Mouse (Mus musculus) adrenal gland (tissue): ENCODE data around the gene Gm19345.

Experiments
- intact Hi-C: fragments of 180-260 bp; cut with DNase I; formaldehyde crosslinking; loops from one replicate; pipeline ENCODE4 v1.15.1; 2025

Gene Gm19345

DNA sequence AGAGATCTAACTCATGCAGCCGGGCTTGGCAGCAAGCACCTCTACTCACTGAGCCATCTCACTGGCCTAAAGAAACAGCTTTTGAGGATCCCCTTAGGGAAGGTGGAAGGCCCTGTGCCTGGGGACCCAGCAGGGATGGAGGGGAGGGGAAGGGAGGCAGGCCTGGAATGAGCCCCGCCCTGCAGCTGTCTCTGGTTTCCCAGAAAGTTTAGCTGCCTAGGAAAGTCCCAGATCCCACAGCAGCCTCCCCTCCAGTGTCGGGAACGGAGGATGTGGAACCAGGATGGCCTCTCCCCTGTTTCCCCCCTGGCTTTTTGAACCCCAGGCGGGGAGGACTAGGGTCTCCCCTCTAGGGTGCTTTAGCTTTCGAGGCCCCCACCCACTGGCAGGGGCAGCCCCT is 25.0 kb upstream of the Gm19345 start:
- intact Hi-C loops, result no loop called here

DNA sequence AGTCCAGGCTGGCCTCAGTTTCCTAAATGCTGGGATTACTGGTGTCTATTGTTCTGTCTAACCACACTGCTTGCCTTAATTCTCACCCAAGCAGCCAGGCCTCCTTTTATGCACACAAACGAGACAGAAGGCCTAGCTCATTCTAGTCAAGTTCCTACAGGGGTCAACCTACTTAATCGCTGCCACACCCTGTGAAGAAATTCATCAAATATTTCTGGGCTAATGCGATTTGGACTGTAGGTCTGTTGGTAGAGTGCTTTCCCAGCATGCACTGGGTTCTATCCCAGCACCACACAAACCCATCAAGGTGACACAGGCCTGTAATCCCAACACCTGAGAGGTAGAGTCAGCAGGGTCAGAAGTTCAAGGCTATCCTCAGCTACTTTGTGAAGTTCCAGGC is 22.1 kb upstream of the Gm19345 start:
- intact Hi-C loops, result no loop called here

DNA sequence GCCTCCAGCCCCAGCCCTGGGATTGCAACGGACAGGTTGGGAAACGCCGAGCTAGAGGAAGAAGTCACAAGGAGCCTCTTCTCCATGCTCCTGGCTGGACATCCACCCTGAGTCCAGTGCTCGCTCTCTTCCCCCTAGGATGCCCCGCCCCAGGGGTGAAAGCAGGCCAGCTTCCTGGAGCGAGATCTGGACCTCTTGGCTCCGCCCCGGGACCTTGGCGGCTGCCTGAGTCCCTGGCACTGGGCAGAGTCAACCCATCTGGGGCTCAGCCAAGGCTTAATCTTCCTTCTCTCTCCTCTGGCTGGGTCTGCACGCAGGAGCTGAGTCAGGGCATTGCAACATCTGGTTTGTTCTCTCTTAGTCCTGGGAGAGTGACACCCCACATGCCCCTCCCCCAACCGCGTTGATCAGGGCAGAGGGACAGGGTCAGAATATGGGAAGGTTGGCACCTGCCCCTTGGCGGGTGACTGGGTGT is 21.1 kb upstream of the Gm19345 start:
- intact Hi-C loops, result no loop called here

DNA sequence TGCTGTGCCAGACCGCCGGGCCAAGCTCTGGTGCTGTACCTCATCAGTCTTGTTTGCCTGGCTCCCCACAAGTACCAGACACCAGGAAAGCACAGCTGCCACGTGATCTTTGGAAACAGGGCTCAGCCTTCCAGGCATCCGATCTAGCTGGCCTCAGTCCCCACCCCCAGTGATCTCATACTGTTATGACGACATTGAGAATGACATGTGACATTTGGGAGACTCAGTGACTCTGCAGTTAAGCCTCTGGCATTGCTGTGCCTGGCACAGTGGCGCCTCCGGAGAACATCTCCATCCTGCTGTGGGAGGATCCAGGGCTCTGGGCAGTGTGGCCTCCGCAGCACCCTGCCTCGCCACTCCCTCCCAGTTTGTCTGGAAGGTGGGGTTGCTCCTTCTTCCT is 20.0 kb upstream of the Gm19345 start:
- intact Hi-C loops, result no loop called here

DNA sequence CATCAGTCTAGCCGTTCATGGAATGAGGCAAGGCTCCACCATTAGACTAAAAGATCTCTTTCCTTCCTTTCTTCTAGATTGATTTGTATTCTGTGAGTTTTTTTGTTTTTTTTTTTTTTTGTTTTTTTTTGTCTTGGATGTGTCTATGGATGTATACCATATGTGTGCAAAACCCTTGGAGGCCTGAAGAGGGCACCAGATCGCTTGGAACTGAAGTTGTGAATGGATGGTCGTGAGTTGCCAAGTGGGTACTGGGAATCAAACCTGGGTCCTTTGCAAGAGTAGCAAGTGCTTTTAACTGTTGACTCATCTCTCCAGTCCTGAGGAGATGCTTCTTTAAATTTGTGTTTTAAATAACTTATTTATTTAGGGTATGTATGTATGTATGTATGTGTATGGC is 17.7 kb upstream of the Gm19345 start:
- intact Hi-C loops, result no loop called here

DNA sequence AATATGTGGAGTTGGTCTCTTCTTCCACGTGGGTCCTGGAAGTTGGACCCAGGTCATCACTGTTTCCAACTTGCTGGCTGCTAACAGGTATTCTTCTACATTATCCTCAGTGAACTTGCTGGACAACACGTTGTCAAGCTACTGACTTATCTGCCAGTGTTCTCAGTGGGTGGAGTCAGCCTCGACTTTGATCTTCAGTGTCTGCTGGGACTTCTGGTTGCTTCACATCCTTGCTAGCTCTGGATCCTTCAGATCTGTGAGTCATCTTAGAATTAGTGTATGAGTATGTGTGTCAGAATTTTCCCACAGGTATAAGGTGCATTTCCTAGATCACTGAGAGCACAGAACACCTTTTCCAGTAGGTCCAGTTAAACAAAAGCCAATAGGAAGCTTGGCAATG is 15.0 kb upstream of the Gm19345 start:
- intact Hi-C loops, result no loop called here

DNA sequence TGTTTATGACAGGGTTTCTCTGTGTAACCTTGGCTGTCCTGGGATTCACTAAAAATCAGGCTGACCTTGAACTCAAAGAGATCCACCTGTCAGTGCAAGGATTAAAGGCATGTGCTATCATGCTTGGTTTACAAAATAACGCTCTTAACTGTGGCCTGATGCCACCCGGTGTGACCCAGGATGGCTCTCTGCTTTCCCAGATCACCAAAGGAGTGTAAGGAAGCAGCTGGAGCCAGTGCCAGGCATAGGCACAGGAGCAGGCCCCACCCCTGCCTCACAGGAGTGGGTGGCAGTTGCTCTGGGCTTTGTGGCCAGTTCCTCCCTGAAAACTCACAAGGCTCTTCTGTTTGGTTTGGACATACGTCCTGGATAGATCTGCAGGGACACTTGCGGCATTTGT is 11.4 kb upstream of the Gm19345 start:
- intact Hi-C loops, result no loop called here

DNA sequence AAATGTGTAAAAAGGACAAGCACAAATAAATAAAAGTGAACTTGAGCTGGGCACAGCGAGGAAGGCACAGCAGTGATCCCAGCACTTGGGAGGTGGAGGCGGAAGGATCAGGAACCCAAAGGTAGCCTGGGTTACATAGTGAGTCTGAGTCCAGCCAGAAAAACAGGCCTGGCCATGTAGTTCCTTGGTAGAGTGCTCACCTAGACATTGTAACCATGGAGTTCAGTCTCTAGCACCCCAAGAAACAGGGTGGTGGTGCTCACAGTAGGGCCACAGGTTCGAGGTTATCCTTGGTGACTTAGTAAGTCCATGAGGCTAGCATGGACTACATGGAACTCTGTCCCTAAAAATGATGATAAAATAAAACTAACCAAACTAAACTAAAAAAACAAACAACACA is 10.9 kb upstream of the Gm19345 start:
- intact Hi-C loops, result no loop called here

DNA sequence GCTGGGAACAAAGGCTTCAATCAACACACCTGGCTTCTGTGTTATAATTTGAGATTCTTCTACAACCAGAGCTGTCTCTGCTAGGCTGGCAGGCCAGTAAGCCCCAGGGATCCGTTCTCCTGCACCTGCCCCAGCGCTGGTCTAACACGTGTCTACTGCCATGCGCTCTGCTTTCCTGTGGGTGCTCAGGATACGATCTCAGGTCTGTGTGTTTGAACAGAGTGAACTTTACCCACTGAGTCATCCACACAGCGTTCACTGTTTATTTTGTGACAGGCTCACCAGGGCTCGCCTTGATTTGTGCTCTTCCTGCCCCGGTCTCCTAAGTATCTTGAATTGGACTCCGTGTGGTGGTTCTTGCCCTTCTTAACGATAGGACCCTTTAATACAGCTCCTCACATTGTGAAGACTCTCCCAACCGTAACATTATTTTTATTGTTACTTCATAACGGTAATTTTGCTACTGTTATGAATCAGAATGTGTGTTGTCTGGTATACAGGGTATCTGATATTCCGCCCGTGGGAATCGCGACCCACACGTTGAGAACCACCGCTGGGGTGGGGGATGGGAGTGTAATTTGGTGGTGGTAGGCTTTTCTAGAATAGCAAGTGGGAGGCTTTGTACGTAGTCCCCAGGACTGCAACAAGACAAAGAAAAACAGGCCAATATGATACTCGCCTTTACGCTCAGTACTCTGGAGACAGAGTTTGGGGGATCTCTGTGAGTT is 10.0 kb upstream of the Gm19345 start:
- intact Hi-C loops, result no loop called here

DNA sequence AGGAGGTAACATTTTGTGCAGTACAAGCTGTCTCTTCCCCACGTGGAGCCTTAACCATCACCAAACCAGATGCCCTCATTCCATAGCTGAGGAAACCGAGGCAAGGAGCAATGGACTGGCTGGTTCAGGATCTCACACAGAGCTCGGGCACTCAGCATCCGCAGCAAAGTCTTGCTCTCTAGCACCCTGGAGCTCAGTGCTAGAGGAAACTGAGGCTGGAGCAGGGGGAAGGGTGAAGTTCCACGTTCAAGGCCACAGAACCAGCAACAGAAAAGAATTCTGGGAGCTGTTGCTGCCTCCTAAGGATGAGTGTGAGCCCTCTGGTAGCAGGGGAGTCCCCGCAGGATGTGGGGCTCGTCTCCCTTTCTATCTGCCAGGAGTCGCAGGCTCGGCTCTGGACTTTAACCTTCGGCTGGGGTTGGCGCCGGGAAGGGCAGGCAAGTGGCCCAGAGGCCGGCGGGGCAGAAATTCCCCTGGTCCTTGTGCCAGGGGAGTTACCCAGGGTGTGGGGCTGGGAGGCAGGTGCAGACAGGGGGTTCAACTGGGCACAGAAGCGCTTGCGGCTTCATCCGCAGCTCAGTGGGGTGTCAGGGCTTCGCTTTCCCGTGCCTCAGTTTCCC is 8.8 kb upstream of the Gm19345 start:
- intact Hi-C loops, result no loop called here

DNA sequence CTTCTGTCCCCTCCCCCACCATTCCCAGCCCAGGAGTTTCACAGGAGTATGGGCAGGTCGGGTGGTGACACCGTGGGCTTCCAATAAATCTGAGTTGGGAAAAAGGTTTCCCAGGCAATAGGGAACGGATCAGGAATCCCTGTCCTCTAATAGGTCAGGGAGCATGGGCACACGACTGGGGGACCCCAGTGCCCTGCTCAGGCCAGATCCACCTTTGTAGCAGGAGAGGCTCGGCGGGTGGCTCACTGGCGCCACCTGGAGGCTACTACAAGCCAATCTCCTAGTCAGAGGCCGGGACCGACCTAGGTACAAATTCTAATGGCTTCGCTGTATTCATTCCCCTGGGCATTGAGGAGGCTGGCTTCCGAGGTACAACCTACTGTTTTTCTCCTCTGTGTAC is 8.2 kb upstream of the Gm19345 start:
- intact Hi-C loops, result no loop called here

DNA sequence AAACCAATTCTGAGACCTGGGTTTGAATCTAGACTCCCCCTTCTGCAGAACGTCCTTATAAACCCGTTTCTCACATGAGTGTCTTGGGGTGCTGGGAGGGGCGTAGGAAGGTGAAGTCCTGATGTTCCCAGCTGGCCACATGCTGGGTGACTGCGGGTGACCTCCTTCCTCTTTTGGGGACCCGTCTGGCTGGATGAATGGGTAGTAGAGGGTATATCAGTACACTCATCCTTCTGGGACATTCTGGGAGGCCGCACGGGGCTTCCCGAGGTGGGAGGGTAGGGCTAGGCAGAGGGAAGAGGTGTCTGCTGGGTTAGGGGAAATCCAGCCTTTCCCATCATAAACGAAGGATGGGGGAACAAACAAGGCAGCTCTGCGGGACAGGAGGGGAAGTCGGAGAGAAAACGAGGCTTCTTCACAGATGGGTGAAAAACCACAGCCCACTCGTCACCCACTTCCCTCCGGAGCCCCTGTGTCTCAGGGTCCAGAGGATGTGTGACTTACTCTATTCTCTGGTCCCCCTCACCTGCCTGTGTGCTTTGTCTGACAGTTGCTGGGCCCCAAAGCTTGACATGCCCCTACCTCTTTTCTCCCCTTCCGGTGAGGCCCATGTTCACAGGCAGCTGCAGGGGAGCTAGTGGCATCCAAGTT is 7.2 kb upstream of the Gm19345 start:
- intact Hi-C loops, result loop anchor here (1.0 kb wide), 1 partner anchor 40 kb away; no protein-coding TSS in a partner anchor

DNA sequence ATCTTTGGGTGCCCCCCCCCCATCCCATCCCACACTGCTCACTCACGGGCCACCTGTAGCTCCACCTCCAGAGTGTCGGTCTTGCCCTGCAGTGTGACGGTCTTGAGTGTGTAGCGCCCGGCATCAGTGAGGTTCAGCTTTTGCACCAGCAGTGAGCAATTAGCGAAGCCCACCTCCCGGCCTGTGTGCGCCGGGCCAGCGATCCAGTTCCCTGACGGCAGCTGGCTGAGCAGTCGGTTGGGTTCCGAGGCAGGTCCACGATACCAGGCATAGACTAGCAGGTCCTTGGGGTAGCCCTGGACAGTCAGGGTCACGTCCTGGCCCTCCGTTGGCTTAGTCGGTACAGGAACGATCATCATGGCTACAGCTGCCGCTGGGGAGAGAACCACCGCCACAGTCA is 1.7 kb downstream of the Gm19345 start:
- intact Hi-C loops, result no loop called here

DNA sequence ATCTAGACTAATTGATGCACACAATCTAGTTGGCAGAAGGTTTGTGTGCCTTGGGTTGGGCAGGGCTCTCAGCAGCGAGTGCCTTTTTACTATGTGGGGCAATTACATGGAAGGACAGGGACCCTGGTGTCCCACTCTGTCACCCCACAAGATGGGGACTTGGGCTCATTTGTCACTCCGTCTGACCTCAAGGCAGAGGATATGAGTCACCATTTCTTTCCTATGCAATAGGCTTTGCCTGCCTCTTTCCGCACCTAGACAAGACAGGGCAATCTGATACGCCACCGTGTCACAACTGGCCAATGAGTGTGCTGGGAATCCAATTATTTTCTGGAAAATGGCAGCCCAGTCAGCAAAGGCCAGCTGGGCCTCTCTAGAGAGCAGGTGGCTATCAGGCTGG is 3.9 kb downstream of the Gm19345 start:
- intact Hi-C loops, result no loop called here

DNA sequence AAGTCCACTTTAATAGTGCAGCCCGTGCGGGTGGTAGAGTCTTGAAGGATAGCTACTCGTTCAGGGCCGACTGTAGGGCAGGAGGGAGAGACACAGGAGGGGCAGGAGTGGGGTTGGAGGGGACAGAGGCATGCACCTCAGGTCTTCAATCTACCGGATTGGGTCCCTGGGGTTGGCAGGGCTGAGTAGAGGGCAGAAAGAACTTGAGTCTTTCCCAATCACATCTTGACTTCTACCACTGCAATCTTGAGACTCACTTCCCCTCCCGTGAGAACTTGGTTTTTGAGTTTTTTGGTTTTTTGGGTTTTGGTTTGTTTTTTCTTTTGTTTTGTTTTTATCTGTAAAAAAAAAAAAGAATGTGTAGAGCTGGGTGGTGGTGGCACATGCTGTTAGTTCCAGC is 4.5 kb downstream of the Gm19345 start:
- intact Hi-C loops, result no loop called here

DNA sequence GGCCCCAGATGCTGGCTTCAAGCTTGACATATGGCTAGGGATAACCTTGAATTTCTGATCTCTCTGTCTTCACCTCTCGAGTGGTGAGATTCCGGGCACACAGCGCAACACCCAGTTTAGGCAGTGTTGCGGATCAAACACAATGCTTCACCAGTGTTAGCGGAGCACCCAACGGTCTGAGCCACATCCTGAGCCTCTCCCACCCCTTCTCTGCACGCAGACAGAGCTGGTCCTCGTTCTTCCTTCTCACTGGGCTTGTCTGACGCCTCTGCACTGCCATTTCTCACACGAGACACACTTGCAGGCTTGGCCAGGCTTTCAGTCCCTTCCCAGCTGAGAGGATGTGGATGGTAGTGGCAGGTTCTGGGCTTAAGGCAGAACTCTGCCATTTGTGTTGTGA is 7.9 kb downstream of the Gm19345 start:
- intact Hi-C loops, result no loop called here

DNA sequence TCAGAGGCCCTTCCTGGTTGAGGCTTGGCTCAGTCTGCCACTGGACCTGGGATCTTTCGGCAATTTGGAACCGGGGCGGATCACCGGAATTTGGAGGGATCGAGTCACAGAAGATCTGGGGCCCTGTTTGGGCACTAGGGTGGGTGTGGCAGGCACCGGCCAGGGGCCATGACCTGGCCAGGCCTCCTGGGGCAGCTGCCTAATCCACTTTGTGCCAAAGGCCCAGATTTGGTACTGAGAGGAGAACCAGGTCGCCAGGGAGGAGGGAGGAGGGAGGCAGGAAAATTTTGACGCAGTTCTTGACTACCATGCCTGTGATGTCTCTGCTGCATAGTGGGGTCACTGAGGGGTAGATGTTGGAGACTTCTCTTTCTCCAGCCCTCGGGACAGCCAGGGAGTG is 9.4 kb downstream of the Gm19345 start, which contains the start of gene Ceacam16:
Ceacam16 (minus strand) TSS at position 101 of the 400 bp plus-strand sequence.
- intact Hi-C loops, result no loop called here

DNA sequence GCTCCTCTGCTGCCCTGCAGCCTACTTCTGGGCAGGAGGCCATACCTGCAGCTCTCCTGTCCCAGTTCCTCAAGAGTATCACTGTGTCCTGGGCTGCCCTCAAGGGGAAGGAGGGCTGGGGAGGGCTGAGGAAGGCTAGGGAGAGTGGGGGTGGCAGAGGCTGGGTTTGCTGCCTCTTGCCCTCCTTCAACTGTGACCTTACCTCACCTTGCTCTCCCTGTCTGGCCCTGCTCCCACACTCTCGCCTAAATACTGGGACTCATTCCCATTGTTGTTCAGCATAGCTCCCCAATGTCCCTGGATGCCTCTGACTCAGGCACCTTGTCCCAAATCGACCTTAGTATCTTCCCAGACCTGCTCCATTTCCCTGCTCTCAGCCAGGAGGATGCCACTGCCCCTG is 12.4 kb downstream of the Gm19345 start:
- intact Hi-C loops, result no loop called here

DNA sequence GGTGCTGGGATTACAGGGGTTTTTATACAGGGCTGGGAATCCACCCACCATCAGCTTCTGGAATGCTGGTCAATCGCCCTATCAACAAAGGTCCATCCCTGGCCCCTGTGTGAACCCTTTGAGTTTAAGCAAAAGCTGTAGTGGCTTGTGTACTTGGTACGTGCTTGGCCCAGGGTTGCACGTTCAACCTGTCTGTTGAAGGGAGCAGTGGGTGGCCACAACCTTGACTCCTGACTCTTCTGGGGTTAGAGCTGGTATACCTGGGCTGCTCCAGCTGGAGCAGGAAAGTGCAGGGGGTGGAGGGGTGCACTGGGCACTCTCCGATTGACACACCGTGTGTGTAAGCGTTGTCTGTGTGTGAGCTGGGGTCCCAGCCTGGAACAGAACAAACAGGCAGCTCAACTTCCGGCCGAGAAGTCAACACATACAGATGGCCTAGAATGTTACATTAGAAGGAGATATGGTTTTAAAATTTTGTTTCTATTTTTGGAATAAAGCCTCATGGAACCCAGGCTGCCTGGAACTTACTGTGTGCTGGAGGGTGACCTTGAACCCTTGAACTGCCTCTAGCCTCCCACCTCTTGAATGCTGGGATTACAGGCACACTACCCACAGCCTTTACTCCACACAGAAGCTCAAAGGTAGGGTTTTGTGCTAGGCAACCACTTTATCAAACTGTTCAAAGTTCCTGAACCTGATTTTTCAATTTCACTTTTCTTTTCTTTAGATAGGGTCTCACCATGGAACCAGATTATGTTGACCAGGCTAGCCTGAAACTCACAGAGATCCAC is 13.6 kb downstream of the Gm19345 start:
- intact Hi-C loops, result no loop called here

DNA sequence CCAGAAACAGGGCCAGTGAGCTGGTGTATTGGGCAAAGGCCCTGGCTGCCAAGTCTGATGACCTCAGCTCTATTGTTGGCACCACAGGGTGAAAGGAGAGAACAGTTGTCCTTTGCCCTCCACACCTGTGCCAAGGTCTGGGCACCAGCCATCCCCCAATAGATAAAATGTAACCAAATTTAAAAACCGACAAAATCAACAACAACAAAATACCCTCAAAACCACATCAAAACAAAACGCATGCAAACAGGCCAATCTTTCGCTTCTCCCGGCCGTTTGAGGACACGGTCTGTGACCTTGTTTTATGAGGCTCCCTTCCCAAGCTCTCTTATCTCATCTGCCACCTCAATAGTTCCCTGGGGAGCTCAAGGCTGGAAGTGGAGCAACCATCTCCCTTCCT is 14.7 kb downstream of the Gm19345 start:
- intact Hi-C loops, result no loop called here

DNA sequence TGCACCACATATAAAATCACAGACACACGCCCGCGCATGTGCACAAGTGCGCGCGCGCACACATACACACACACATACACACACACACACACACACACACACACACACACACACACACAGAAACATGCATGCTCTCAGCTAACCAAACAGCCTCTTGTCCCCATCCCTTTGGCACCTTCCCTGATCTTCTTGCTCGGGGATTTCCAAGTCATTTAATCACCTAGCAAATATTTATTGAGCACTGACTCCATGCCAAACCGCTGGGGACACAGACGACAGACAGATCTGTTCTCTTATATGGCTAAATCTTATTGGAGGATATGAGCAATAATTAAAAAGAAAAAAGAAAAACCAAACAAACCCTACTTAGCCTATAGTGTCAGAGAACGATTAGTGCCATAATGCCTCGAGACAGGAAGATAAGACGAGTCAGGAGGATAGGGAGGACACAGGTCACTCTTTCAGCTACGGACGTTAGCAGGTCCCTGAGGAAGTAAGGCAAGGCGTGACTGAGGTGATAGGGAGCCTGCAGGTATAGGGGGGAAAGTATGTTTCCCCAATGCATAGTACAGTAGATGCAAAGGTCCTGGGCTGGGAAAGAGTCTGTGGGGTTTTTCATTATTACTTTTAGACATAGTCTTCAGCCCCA is 16.1 kb downstream of the Gm19345 start:
- intact Hi-C loops, result no loop called here
